Mouse (Mus musculus) forebrain, postnatal 0 days (tissue): ENCODE data around the gene Ceacam15. TPM values are rescaled to one million over a fixed set of nuclear protein-coding genes. Genes with fewer than 3 reads are reported as not detected.
"Not testable (repeated sequence)": the region's sequence is repeated elsewhere in the genome, so short reads cannot be mapped to it uniquely, and the experiment has no call there.

ENCODE experiments used
- ATAC-seq: fragments of 200-750 bp; cut with Nextera tagmentation; 2 replicates; pipeline ENCODE4 v1.8.0; 2017; ENCODE audit warnings: mild to moderate bottlenecking, moderate library complexity
- DNase-seq: peaks from one replicate; pipeline ENCODE4 v3.0.0-alpha.2; 2015
- H3K27ac ChIP-seq: fragments of 300-500 bp; sonication (generic); 2 replicates; pipeline ENCODE4 v1.5.1; 2014; ENCODE audit warnings: low read depth, mild to moderate bottlenecking, antibody characterized with exemption, low read length, moderate library complexity, mixed read lengths
- H3K27me3 ChIP-seq: fragments of 300-500 bp; sonication (generic); 2 replicates; pipeline ENCODE4 v1.6.1; 2014; ENCODE audit warnings: mild to moderate bottlenecking, low read length, mixed read lengths; ENCODE audit not compliant: insufficient read depth
- H3K36me3 ChIP-seq: fragments of 300-500 bp; sonication (generic); 2 replicates; pipeline ENCODE4 v1.6.1; 2014; ENCODE audit warnings: mild to moderate bottlenecking, moderate library complexity; ENCODE audit not compliant: insufficient read depth
- H3K4me1 ChIP-seq: fragments of 300-500 bp; sonication (generic); 2 replicates; pipeline ENCODE4 v1.6.1; 2014; ENCODE audit warnings: antibody characterized with exemption; ENCODE audit not compliant: insufficient read depth
- H3K4me2 ChIP-seq: fragments of 300-500 bp; sonication (generic); 2 replicates; pipeline ENCODE4 v1.6.1; 2014; ENCODE audit warnings: low read depth, mild to moderate bottlenecking, moderate library complexity
- H3K4me3 ChIP-seq: fragments of 300-500 bp; sonication (generic); 2 replicates; pipeline ENCODE4 v1.5.1; 2014; ENCODE audit warnings: low read depth, low read length, mixed read lengths
- H3K9ac ChIP-seq: fragments of 300-500 bp; sonication (generic); 2 replicates; pipeline ENCODE4 v1.6.1; 2014; ENCODE audit warnings: mild to moderate bottlenecking
- H3K9me3 ChIP-seq: fragments of 300-500 bp; sonication (generic); 2 replicates; pipeline ENCODE4 v1.6.1; 2016; ENCODE audit warnings: low read length
- CTCF ChIP-seq: sonication (generic); IDR thresholded peaks from 2 replicates; pipeline ENCODE4 v1.5.1; 2016; ENCODE audit warnings: antibody characterized with exemption, control low read depth, low read depth
- WGBS: fragments of 180-500 bp; shearing (Covaris S2); extraction: QIAGEN DNeasy Blood & Tissue Kit; methylation state at CpG from one replicate; pipeline ENCODE4 v1.1.7; 2014; 5-methylcytosine and 5-hydroxymethylcytosine counted together
- polyA plus RNA-seq: library from polyadenylated mRNA; unstranded; fragments of >200 nt; fragmentation: Nextera tagmentation; extraction: Ambion mirVana; gene quantifications from 2 replicates; pipeline ENCODE4 v1.2.1, GENCODE M21; 2015
- total RNA-seq: library from RNA; depleted of rRNA; stranded (reverse); fragments of >200 nt; gene quantifications from 2 replicates; pipeline ENCODE4 v1.2.3, GENCODE M21; 2014; rRNA removed

Gene Ceacam15
- total RNA-seq (not detected in 2 replicates), polyA plus RNA-seq (not detected in 2 replicates)

DNA sequence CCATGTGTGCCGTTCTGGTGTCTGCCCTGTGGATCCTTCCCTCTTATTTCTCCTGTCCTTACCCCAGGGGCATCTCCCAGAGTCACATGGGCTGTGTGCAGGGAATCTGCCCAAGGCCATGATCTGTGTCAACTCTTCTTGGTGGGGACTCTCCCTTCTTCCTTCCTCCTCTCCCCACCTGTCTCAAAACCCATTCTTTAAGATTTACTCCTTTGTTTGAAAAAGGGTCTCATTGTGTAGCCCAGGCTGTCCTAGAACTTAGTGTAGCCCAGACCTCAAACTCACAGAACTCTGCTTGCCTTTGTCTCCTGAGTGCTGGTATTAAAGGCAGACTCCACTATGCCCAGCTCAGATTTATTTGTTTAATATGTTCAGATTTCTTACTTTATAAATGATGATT lies at the start of gene Ceacam15:
Gene Ceacam15, minus strand, starts transcription at position 101 of the 400 bp plus-strand sequence.
- H3K4me3 ChIP-seq: no peak within 1 kb of the TSS
- no peaks in the 10 kb centered on the region for H3K9me3 ChIP-seq
- no peak for DNase-seq
- no peak within 1 kb of the TSS for H3K9ac ChIP-seq
- no peak within 1 kb of the TSS for H3K27ac ChIP-seq
- ATAC-seq: no peak
- H3K4me1 ChIP-seq: no peaks in the 10 kb centered on the region
- no peaks in the 10 kb centered on the region for H3K27me3 ChIP-seq
- no peak within 1 kb of the TSS for H3K4me2 ChIP-seq
- no peaks in the 10 kb centered on the region for H3K36me3 ChIP-seq
- TF ChIP-seq CTCF: no peak
- 44% methylated on average over 1 of the region's 1 CpGs for WGBS

GRCm38 (mm10) chr7:16722490-16722889 lies 47.0 kb upstream of the Ceacam15 start:
- H3K4me1 ChIP-seq, H3K36me3 ChIP-seq, H3K4me2 ChIP-seq, H3K27ac ChIP-seq, H3K9me3 ChIP-seq, H3K4me3 ChIP-seq, DNase-seq, H3K27me3 ChIP-seq, H3K9ac ChIP-seq, ATAC-seq: not testable (repeated sequence)
- WGBS: 77% methylated on average over 3 of the region's 3 CpGs

DNA sequence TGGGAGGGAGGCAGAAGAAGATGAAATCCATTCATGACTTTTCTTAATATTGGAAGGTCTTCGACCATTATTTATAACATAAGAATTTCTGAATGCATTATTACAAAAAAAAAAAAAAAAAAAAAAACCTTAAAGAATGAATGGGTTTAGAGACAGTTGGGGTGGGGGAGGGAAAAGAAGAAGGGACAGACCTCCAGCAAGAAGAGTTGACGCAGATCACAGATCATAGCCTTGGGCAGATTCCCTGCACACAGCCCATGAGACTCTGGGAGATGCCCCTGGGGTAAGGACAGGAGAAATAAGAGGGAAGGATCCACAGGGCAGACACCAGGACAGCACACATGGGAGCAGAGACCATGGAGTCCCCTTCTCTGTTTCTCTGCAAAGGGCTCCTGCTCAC lies 46.1 kb upstream of the Ceacam15 start, which contains the start of gene Ceacam9:
Gene Ceacam9, plus strand, starts transcription at position 301 of the 400 bp plus-strand sequence.
- TF ChIP-seq CTCF: no peak
- DNase-seq (no peak), ATAC-seq (no peak)
- no peak within 1 kb of the TSS for H3K9ac ChIP-seq
- H3K27me3 ChIP-seq: no peaks in the 10 kb centered on the region
- WGBS: 87% methylated on average over 2 of the region's 2 CpGs
- H3K4me2 ChIP-seq: no peak within 1 kb of the TSS
- H3K9me3 ChIP-seq: no peaks in the 10 kb centered on the region
- no peak within 1 kb of the TSS for H3K27ac ChIP-seq
- H3K4me1 ChIP-seq: no peaks in the 10 kb centered on the region
- H3K36me3 ChIP-seq: no peaks in the 10 kb centered on the region
- no peak within 1 kb of the TSS for H3K4me3 ChIP-seq

GRCm38 (mm10) chr7:16716456-16717152 lies 41.1 kb upstream of the Ceacam15 start:
- H3K27me3 ChIP-seq, H3K36me3 ChIP-seq, H3K9ac ChIP-seq, DNase-seq, H3K27ac ChIP-seq, H3K4me3 ChIP-seq, H3K4me2 ChIP-seq, ATAC-seq, H3K4me1 ChIP-seq, H3K9me3 ChIP-seq: not testable (repeated sequence)
- WGBS: 39% methylated on average over 8 of the region's 8 CpGs

DNA sequence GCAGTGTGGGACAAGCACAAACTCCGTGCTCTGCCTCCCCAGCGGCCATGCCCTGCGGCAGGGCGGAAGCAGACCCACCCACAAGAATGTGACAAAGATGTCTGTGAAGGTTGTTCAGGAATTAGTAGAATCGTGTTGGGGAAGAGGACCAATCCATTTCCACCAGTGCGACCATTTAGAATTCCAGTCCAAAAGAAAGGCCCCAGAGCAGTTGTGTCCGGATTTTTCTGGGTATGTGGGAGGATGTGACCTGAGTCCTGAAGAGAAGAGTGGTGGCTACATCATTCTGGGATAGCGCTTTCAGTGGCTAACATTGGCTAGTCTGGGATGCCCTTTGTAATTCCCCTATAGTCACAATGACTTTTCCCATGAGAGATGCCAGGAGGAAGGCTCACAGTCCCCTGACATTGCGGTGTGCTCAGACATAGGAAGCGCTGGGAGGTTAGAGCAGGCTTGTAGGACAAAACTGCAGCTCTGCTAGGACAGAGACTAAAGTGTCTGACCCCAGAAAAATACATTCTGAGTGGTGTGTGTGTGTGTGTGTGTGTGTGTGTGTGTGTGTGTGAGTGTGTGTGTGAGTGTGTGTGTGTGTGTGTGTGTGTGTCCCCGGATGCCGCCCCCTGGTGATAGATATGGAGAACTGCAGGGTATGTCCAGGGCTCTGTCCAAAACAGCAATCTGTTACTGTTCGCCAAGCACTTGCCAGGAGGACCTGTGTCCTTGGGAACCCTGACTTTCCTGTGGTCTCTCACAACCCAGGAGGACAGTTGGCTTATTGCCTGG lies 37.3 kb upstream of the Ceacam15 start:
- 0 out of 2 replicates have a peak, but pooled peaks have one; percentile 12 for TF ChIP-seq CTCF
- WGBS: 80% methylated on average over 13 of the region's 13 CpGs
- no peak for DNase-seq

DNA sequence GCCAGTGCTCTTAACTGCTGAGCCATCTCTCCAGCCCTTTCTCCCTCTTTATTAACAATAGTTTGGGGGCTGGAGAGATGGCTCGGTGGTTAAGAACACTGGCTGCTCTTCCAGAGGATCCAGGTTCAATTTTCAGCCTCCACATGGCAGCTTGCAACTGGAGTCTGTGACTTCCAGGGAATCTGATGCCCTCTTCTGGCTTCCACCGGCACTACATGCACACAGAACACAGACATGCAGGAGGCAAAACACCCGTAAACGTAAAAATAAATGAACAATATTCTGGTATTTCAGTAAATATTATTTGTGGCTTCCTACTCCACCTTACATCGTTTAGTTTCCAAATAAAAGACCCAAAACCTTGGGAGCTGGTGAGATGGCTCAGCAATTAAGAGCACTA lies 35.1 kb upstream of the Ceacam15 start:
- WGBS: 79% methylated on average over 5 of the region's 5 CpGs
- no peaks in the 10 kb centered on the region for H3K27me3 ChIP-seq
- DNase-seq (no peak), ATAC-seq (no peak)
- H3K4me3 ChIP-seq: no peak overlapping the region
- TF ChIP-seq CTCF: 0 out of 2 replicates have a peak, but pooled peaks have one; percentile 6
- H3K36me3 ChIP-seq: no peaks in the 10 kb centered on the region
- no peaks in the 10 kb centered on the region for H3K4me1 ChIP-seq
- no peaks in the 10 kb centered on the region for H3K9me3 ChIP-seq
- no peak overlapping the region for H3K9ac ChIP-seq
- H3K4me2 ChIP-seq: no peak overlapping the region
- H3K27ac ChIP-seq: no peak overlapping the region

More for the DNA sequence above, 37.3 kb upstream of the Ceacam15 start:
- ATAC-seq: no peak
- H3K9me3 ChIP-seq: no peaks in the 10 kb centered on the region
- H3K4me2 ChIP-seq: no peak overlapping the region
- no peak overlapping the region for H3K4me3 ChIP-seq
- H3K9ac ChIP-seq: no peak overlapping the region
- H3K36me3 ChIP-seq: no peaks in the 10 kb centered on the region
- H3K27ac ChIP-seq: no peak overlapping the region
- H3K4me1 ChIP-seq: no peaks in the 10 kb centered on the region
- no peaks in the 10 kb centered on the region for H3K27me3 ChIP-seq

DNA sequence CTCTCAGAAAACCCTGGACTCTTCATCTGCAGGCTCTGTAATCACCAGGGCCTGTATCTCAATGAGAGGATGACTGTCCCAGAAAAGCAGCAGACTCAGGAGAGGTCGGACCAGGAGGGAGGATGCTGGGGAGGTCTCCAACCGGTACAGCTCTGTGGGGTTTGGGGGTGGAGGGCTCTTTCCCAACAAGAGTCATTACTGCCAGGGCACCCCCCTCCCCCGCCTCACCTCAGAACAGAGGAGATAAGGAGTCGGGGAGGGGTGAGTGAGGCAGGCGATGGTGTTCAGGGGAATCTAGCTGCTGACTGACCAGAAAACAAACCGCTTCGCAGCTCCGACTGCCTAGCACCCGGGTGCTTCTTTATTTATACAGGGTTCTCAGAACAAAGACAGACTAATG lies 32.7 kb upstream of the Ceacam15 start:
- ATAC-seq: no peak
- Histone ChIP-seq H3K4me2 (no peak overlapping the region), H3K4me1 (no peaks in the 10 kb centered on the region), H3K36me3 (no peaks in the 10 kb centered on the region), H3K4me3 (no peak overlapping the region), H3K9ac (no peak overlapping the region), H3K9me3 (no peaks in the 10 kb centered on the region), H3K27ac (no peak overlapping the region), H3K27me3 (no peaks in the 10 kb centered on the region)
- 20% methylated on average over 9 of the region's 9 CpGs for WGBS
- TF ChIP-seq CTCF: no peak
- DNase-seq: no peak
